8 mouse cellular contexts compared by ENCODE assay signal in the genomic region with DNA sequence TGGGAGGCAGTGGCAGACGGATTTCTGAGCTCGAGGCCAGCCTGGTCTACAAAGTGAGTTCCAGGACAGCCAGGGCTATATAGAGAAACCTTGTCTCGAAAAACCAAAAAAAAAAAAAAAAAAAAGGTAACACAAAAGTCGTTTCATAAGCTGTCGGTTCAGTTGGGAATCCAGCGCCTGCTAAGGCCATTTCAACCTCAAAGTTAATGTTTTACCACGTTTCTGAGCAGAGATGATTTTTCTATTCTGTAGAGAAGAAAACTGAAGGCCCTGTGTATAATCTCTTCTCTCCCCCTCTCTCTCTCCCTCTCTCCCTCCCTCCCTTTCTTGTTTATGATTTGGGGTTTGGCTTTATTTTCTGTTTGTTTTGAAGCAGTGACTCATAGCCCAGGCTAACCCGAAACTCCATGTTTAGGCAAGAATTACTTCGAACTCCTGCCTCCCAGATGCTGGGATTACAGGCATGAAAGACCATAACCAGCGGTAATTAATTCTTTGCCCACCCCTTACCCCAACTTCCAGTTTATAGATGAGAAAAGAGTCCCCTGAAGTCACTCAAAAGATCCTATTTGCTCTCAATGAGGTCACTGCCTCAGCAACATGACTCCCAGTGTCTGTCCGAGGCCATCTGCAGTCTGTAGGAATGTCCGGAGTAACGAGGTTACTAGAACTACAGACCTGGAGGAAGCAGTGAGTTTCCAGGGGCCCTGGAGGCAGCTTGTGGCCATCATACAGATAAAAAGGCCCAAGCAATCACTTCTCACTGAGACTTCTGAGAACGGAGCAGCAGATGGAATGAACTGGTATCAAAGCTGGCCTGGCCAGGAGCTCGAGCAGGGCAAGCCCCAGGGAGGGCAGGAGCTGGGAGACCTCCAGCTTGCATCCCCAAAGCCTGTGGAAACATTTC. TPM values are rescaled to one million over a fixed set of nuclear protein-coding genes. Genes with fewer than 3 reads are reported as not detected.
A peak's percentile ranks its signal among the peaks of the same experiment; 100 is the strongest.
DNase-seq lines count a peak whose midpoint lies in the region; ATAC-seq and TF ChIP-seq lines count a peak whose summit lies in the region.

No protein-coding gene starts in this region.

- no peaks in the 10 kb centered on the region for H3K27me3 ChIP-seq in hindbrain, embryonic 15.5 days
- H3K27me3 ChIP-seq in midbrain, postnatal 0 days (ENCODE audit: insufficient read depth, low read length) = no peaks in the 10 kb centered on the region

- peak overlapping the region; percentile 63 for H3K27ac ChIP-seq in brown adipose tissue, adult 24 weeks (replicated peaks; ENCODE audit: low read depth, low read length)
- H3K27ac ChIP-seq in hindbrain, embryonic 15.5 days (replicated peaks) = peak overlapping the region; percentile 85
- H3K27ac ChIP-seq in midbrain, postnatal 0 days (ENCODE audit: low read depth, low read length) = no peak overlapping the region

- no peaks in the 10 kb centered on the region for H3K9me3 ChIP-seq in hindbrain, embryonic 15.5 days
- no peaks in the 10 kb centered on the region for H3K9me3 ChIP-seq in midbrain, postnatal 0 days (ENCODE audit: low read length)

- peak overlapping the region; percentile 25 for H3K4me3 ChIP-seq in brown adipose tissue, adult 24 weeks (ENCODE audit: insufficient read depth, low read depth, low read length)
- H3K4me3 ChIP-seq in hindbrain, embryonic 15.5 days = peak overlapping the region; percentile 66
- H3K4me3 ChIP-seq in midbrain, postnatal 0 days (ENCODE audit: low read depth, low read length) = peak overlapping the region; percentile 83; the same call in 1 of the 2 replicates

- no peak for TF ChIP-seq CTCF in midbrain, postnatal 0 days (IDR thresholded peaks at IDR 0.05)

- peaks cover 2% of the 10 kb centered on the region; the same call in 1 of the 2 replicates for H3K36me3 ChIP-seq in hindbrain, embryonic 15.5 days
- peaks cover 8% of the 10 kb centered on the region for H3K36me3 ChIP-seq in midbrain, postnatal 0 days (ENCODE audit: insufficient read depth, low read length)

- no peak for ATAC-seq in hindbrain, embryonic 15.5 days (ENCODE audit: low FRiP score, low read depth)
- no peak for ATAC-seq in midbrain, postnatal 0 days (ENCODE audit: low FRiP score)
- no peak for ATAC-seq in monocyte, adult 5-6 weeks (replicated peaks; ENCODE audit: insufficient number of reproducible peaks, low FRiP score, low TSS enrichment, poor library complexity, severe bottlenecking)

- no peak overlapping the region for H3K9ac ChIP-seq in hindbrain, embryonic 15.5 days
- no peak overlapping the region for H3K9ac ChIP-seq in midbrain, postnatal 0 days (replicated peaks; ENCODE audit: low read length, poor library complexity, severe bottlenecking)

- WGBS in hindbrain, embryonic 15.5 days = 46% methylated on average over 15 of the region's 15 CpGs
- 44% methylated on average over 15 of the region's 15 CpGs for WGBS in midbrain, postnatal 0 days

- peak overlapping the region; percentile 82 for H3K4me2 ChIP-seq in hindbrain, embryonic 15.5 days
- H3K4me2 ChIP-seq in midbrain, postnatal 0 days (ENCODE audit: low read depth, low read length, poor library complexity, severe bottlenecking) = peak overlapping the region; percentile 84

- peaks cover 4% of the 10 kb centered on the region; the same call in 1 of the 2 replicates for H3K4me1 ChIP-seq in brown adipose tissue, adult 24 weeks (ENCODE audit: control insufficient read depth, insufficient read depth, insufficient read length, low read length)
- peaks cover 38% of the 10 kb centered on the region for H3K4me1 ChIP-seq in hindbrain, embryonic 15.5 days (replicated peaks)
- H3K4me1 ChIP-seq in midbrain, postnatal 0 days (ENCODE audit: insufficient read depth, low read length) = peaks cover 9% of the 10 kb centered on the region; the same call in 1 of the 2 replicates

- DNase-seq in kidney, adult 18-20 months = peak; percentile 37
- DNase-seq in kidney, postnatal 4 days = no peak
- no peak for DNase-seq in midbrain, postnatal 0 days (ENCODE audit: low spot score)
- DNase-seq in embryo, embryonic 9.5 days (ENCODE audit: extremely low spot score) = no peak
- DNase-seq in frontal cortex, postnatal 36 days (ENCODE audit: low spot score in 2 of 2) = no peak

RNA-seq across cellular contexts. Expression of a gene that starts 1.4 kb away (rescaled TPM):
- 397 and 609 TPM in 2 replicates for polyA plus RNA-seq in brown adipose tissue, adult 24 weeks (2012; ENCODE audit: insufficient read depth, insufficient read length, missing spikeins)
- polyA plus RNA-seq in hindbrain, embryonic 15.5 days (2015; fragmentation: Nextera tagmentation; extraction: Ambion mirVana) = 167 and 168 TPM in 2 replicates
- total RNA-seq in midbrain, postnatal 0 days (2014; rRNA removed) = 139 and 176 TPM in 2 replicates
- polyA plus RNA-seq in midbrain, postnatal 0 days (2015; fragmentation: Nextera tagmentation; extraction: Ambion mirVana) = 132 and 148 TPM in 2 replicates
- total RNA-seq in monocyte, adult 5-6 weeks (2017) = 20.2 to 30.1 TPM (median 25.0 TPM) in 3 replicates

RNA-seq across cellular contexts. Expression of a gene that starts 15.9 kb away (rescaled TPM):
- polyA plus RNA-seq in brown adipose tissue, adult 24 weeks (2012; ENCODE audit: insufficient read depth, insufficient read length, missing spikeins) = not detected in 2 replicates
- polyA plus RNA-seq in hindbrain, embryonic 15.5 days (2015; fragmentation: Nextera tagmentation; extraction: Ambion mirVana) = 135 and 149 TPM in 2 replicates
- 379 and 397 TPM in 2 replicates for total RNA-seq in midbrain, postnatal 0 days (2014; rRNA removed)
- 127 and 133 TPM in 2 replicates for polyA plus RNA-seq in midbrain, postnatal 0 days (2015; fragmentation: Nextera tagmentation; extraction: Ambion mirVana)
- total RNA-seq in monocyte, adult 5-6 weeks (2017) = 4.8 TPM in 1 of 3 replicates, not detected in the others

RNA-seq across cellular contexts. Expression of a gene that starts 21.0 kb away (rescaled TPM):
- 57.5 and 78.8 TPM in 2 replicates for polyA plus RNA-seq in brown adipose tissue, adult 24 weeks (2012; ENCODE audit: insufficient read depth, insufficient read length, missing spikeins)
- polyA plus RNA-seq in hindbrain, embryonic 15.5 days (2015; fragmentation: Nextera tagmentation; extraction: Ambion mirVana) = 85.7 and 85.9 TPM in 2 replicates
- 74.2 and 78.0 TPM in 2 replicates for total RNA-seq in midbrain, postnatal 0 days (2014; rRNA removed)
- polyA plus RNA-seq in midbrain, postnatal 0 days (2015; fragmentation: Nextera tagmentation; extraction: Ambion mirVana) = 90.4 and 91.7 TPM in 2 replicates
- 62.3 to 97.9 TPM (median 97.8 TPM) in 3 replicates for total RNA-seq in monocyte, adult 5-6 weeks (2017)

RNA-seq across cellular contexts. Expression of a gene that starts 38.3 kb away (rescaled TPM):
- 0.63 and 1.0 TPM in 2 replicates for polyA plus RNA-seq in brown adipose tissue, adult 24 weeks (2012; ENCODE audit: insufficient read depth, insufficient read length, missing spikeins)
- 29.3 and 30.7 TPM in 2 replicates for polyA plus RNA-seq in hindbrain, embryonic 15.5 days (2015; fragmentation: Nextera tagmentation; extraction: Ambion mirVana)
- 584 and 605 TPM in 2 replicates for total RNA-seq in midbrain, postnatal 0 days (2014; rRNA removed)
- polyA plus RNA-seq in midbrain, postnatal 0 days (2015; fragmentation: Nextera tagmentation; extraction: Ambion mirVana) = 22.5 and 25.4 TPM in 2 replicates
- not detected in 3 replicates for total RNA-seq in monocyte, adult 5-6 weeks (2017)

RNA-seq across cellular contexts. Expression of a gene that starts 43.1 kb away (rescaled TPM):
- polyA plus RNA-seq in brown adipose tissue, adult 24 weeks (2012; ENCODE audit: insufficient read depth, insufficient read length, missing spikeins) = 1.2 TPM in 1 of 2 replicates, not detected in the other
- polyA plus RNA-seq in hindbrain, embryonic 15.5 days (2015; fragmentation: Nextera tagmentation; extraction: Ambion mirVana) = 2.4 and 3.4 TPM in 2 replicates
- 0.33 and 1.1 TPM in 2 replicates for total RNA-seq in midbrain, postnatal 0 days (2014; rRNA removed)
- polyA plus RNA-seq in midbrain, postnatal 0 days (2015; fragmentation: Nextera tagmentation; extraction: Ambion mirVana) = 0.27 and 0.42 TPM in 2 replicates
- 2.2 to 10.4 TPM (median 8.0 TPM) in 3 replicates for total RNA-seq in monocyte, adult 5-6 weeks (2017)

Comparison
In these comparisons a context has a peak if more than half of its experiments do, and no peak if none do; other contexts are left out.
1. H3K4me3 ChIP-seq: peak in every context shown above with its lines; median percentile 83 in midbrain, postnatal 0 days; 66 in hindbrain, embryonic 15.5 days; 25 in brown adipose tissue, adult 24 weeks.
2. RNA of a gene that starts 15.9 kb away (polyA plus RNA-seq): 135 to 149 TPM in hindbrain, embryonic 15.5 days and 127 to 133 TPM in midbrain, postnatal 0 days; not detected in brown adipose tissue, adult 24 weeks; every median in the first group is over 100 times any median in the second.